Mouse (Mus musculus) lung, embryonic 16.5 days (tissue): ENCODE measurements around the gene Slc18b1. TPM values are rescaled to one million over a fixed set of nuclear protein-coding genes. Genes with fewer than 3 reads are reported as not detected.

Source experiments
- ATAC-seq: fragments of 200-750 bp; cut with Nextera tagmentation; 2 replicates; pipeline ENCODE4 v1.8.0; 2017; ENCODE audit warnings: low read depth, mild to moderate bottlenecking, moderate library complexity
- H3K27ac ChIP-seq: fragments of 300-500 bp; sonication (generic); 2 replicates; pipeline ENCODE4 v1.5.1; 2014; ENCODE audit warnings: mild to moderate bottlenecking, control low read depth, low read length
- H3K27me3 ChIP-seq: fragments of 300-500 bp; sonication (generic); 2 replicates; pipeline ENCODE4 v1.6.1; 2014; ENCODE audit warnings: low read depth, low read length, mixed read lengths; ENCODE audit not compliant: control insufficient read depth, insufficient read depth
- H3K36me3 ChIP-seq: fragments of 300-500 bp; sonication (generic); 2 replicates; pipeline ENCODE4 v1.6.1; 2014; ENCODE audit warnings: low read length; ENCODE audit not compliant: control insufficient read depth, insufficient read depth
- H3K4me1 ChIP-seq: fragments of 300-500 bp; sonication (generic); replicated peaks from 2 replicates; pipeline ENCODE4 v1.6.1; 2014; ENCODE audit warnings: low read length, mixed read lengths; ENCODE audit not compliant: control insufficient read depth, insufficient read depth
- H3K4me2 ChIP-seq: fragments of 300-500 bp; sonication (generic); 2 replicates; pipeline ENCODE4 v1.6.1; 2014; ENCODE audit warnings: low read depth, low read length, control low read depth
- H3K4me3 ChIP-seq: fragments of 300-500 bp; sonication (generic); 2 replicates; pipeline ENCODE4 v1.5.1; 2014; ENCODE audit warnings: mild to moderate bottlenecking, low read length, control low read depth
- H3K9ac ChIP-seq: fragments of 300-500 bp; sonication (generic); 2 replicates; pipeline ENCODE4 v1.6.1; 2014; ENCODE audit warnings: low read length, control low read depth
- H3K9me3 ChIP-seq: fragments of 300-500 bp; sonication (generic); 2 replicates; pipeline ENCODE4 v1.6.1; 2016; ENCODE audit warnings: low read length; ENCODE audit not compliant: control insufficient read depth
- WGBS: fragments of 180-500 bp; shearing (Covaris S2); extraction: QIAGEN DNeasy Blood & Tissue Kit; methylation state at CpG from one replicate; pipeline ENCODE4 v1.1.7; 2014; 5-methylcytosine and 5-hydroxymethylcytosine counted together
- polyA plus RNA-seq: library from polyadenylated mRNA; unstranded; fragments of >200 nt; fragmentation: Nextera tagmentation; extraction: Ambion mirVana; gene quantifications from 2 replicates; pipeline ENCODE4 v1.2.1, GENCODE M21; 2015

Slc18b1 gene
- 16.3 and 21.5 TPM in 2 replicates for polyA plus RNA-seq

DNA sequence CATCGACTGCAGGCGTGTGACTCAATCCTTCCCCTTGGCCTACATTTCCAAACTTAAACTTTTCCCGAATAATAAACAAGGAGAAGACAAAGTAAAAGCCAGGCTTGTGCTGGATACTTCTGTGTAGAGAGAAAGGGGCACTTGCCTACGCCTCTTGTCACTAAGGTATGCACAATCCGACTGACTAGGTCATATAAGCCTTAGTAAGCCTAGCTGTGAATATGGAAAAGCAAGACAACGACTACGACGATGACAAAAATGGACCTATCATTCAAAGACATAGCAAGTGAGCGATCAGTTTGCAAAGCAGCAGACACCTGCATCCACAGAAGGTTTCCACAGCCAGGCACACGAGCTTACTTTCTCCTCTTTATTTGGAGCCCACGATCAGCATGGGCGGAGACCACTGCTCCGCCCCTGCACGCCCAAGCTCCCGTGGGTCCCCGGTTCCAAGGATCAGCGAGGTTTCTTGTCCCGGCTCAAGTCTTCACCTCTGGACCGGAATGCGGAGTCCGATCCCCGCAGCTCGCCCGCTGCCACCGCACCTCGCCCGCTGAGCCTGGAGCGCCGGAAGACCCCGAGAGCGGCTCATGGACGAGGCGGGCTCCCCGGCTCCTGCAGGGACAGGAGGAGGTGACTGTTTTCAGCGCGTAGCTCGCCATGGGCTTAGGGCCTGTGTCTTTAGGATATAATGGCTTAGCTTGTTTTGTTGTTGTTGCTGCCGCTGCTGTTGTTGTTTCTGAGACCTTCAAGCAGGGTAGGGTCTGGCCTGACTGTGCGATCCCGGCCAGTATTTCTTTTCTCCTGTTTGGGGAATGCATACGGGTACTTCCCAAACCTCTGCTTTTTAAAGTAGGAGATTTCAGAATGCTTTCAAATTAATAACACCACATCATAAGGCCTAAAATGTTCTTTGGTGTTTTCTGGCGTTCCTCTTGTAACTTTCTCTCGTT is at the start of gene Slc18b1:
Gene Slc18b1, plus strand, starts transcription at position 436 of the 953 bp plus-strand sequence.
- H3K9ac ChIP-seq: peak within 1 kb of the TSS; percentile 86
- peak; percentile 71 for ATAC-seq
- H3K27me3 ChIP-seq: no peaks in the 10 kb centered on the region
- H3K4me2 ChIP-seq: peak within 1 kb of the TSS; percentile 51
- H3K9me3 ChIP-seq: no peaks in the 10 kb centered on the region
- peak within 1 kb of the TSS; percentile 50 for H3K27ac ChIP-seq
- peaks cover 3% of the 10 kb centered on the region; the same call in 1 of the 2 replicates for H3K36me3 ChIP-seq
- 4% methylated on average over 43 of the region's 43 CpGs for WGBS
- peaks cover 14% of the 10 kb centered on the region for H3K4me1 ChIP-seq
- H3K4me3 ChIP-seq: peak within 1 kb of the TSS; percentile 66

DNA sequence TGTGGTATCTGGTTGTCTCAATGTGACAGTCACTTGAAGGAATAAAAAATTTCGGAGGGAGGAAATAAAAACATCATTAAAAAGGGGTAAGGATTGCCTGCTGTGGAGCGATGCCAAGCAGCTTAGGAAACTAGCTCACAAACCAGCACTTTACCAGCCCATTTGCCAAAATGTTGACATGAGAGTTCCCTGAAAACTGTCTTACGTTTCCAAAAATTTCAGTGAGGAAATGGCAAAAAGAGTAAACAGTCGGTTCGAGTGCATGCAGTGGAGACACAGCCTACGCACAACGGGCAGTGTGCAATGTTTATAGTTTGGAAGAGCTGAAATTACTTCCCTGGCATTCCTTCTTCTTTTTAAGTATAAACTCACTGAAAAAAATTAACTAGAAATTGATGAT is 42.6 kb upstream of the Slc18b1 start:
- Histone ChIP-seq H3K36me3 (no peaks in the 10 kb centered on the region), H3K27ac (no peak overlapping the region), H3K9ac (no peak overlapping the region), H3K4me2 (peak overlapping the region; percentile 4; the same call in 1 of the 2 replicates), H3K27me3 (no peaks in the 10 kb centered on the region), H3K4me1 (no peaks in the 10 kb centered on the region), H3K4me3 (no peak overlapping the region), H3K9me3 (no peaks in the 10 kb centered on the region)
- 38% methylated on average over 7 of the region's 7 CpGs for WGBS
- no peak for ATAC-seq

DNA sequence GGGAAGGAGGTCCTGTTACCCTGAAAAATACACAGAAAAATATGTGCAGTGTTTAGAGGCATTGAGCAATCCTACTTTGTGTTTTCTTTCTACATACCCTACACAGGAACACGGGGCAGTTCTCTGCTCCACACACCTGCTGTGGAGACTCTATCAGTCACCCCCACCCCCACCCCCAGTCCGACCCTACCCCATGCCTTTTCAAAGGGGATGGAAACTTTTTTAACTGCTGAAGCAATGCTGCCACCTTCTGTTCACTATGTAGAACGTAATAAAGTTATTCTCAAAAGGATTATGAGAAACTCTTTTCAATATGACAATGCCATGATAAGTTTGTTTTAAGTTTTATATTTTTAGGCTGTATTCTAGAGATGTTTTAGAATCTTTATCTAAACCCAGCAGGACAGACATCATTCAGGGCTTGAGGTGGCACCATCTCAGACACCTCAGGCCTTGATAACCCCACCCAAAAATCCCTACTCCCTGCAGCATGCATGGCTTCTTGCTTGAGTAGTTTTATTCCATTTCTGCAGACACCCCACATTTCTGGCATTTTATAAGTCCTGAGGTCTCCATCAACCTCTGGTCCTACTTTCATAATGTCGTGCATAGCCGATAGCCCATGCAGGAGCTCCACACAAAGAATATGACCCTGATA is 19.4 kb upstream of the Slc18b1 start:
- Histone ChIP-seq H3K36me3 (peaks cover 8% of the 10 kb centered on the region), H3K4me1 (no peaks in the 10 kb centered on the region), H3K27ac (no peak overlapping the region), H3K4me2 (no peak overlapping the region), H3K9me3 (no peaks in the 10 kb centered on the region), H3K9ac (no peak overlapping the region), H3K4me3 (no peak overlapping the region), H3K27me3 (no peaks in the 10 kb centered on the region)
- 32% methylated on average over 5 of the region's 5 CpGs for WGBS
- no peak for ATAC-seq

DNA sequence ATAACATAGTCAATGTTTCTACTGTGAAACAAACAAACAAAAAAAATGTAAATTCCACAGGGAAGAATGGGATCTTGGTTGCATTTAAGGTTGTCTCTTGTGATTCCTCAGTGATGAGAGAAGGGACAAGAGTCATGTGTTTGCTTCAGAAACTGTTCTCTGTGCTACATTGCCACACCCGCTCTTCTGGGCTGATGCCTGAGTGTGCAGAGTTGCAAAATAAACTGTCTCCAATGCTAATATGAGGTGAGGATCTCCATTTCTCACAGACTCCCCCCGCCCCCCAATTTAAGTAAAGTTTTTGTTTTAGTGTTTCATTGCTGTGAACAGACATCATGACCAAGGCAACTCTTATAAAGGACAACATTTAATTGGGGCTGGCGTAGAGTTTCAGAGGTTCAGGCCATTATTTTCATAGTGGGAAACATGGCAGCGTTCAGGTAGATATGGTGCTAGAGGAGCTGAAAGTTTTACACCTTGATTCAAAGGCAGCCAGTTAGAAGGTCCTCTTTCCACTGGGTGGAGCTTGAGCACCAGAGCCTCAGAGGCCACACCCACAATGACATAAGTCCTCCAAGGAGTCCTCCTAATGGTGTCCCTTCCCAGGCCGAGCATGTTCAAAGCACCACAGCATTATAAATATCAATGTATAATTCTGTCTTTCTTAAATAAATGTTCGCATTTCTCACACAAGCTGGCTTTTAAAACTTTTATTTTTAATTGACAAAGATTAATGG is 16.1 kb upstream of the Slc18b1 start:
- Histone ChIP-seq H3K36me3 (peaks cover 31% of the 10 kb centered on the region), H3K27ac (no peak overlapping the region), H3K9ac (no peak overlapping the region), H3K4me2 (no peak overlapping the region), H3K9me3 (no peaks in the 10 kb centered on the region), H3K27me3 (no peaks in the 10 kb centered on the region), H3K4me1 (peaks cover 7% of the 10 kb centered on the region), H3K4me3 (no peak overlapping the region)
- 72% methylated on average over 6 of the region's 6 CpGs for WGBS
- ATAC-seq: no peak

DNA sequence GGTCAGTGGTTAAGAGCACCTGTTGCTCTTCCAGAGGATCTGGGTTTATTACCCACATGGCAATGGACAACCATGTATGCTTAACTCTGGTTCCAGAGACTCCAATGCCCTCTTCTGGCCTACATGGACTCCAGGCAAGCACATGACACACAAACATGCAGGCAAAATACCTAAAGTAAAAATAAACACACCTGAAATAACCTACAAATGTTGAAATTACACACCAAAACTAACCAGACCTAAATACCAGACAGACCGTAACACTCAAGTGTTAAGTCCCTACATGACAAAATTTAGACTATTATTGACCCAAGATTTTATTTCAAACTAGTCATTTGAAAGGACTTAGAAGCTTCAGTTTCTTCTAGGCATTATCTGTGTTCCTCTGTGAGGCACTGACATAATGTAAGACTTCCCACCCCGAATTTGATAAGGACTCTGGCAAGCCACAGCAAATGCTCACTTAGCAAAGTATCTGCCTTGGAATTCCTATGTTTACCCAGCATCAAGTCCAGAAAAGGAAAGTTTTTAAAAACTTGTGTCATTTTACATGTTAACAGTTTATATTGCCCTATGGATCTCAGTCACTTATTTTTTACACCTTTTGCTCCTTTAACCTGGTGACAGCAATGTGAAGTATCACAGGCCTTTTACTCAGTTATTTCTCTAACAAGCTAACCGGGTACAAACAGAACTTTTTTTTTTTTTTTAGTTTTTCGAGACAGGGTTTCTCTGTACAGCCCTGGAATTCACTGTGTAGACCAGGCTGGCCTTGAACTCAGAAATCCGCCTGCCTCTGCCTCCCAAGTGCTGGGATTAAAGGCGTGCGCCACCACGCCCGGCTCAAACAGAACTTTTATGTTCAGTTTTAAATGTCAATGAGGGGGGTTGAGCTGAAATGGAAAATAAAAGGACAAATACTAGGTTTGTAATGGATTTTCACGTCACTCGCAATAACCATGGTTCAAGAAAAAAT is 14.7 kb upstream of the Slc18b1 start:
- Histone ChIP-seq H3K27me3 (no peaks in the 10 kb centered on the region), H3K4me2 (no peak overlapping the region), H3K9me3 (no peaks in the 10 kb centered on the region), H3K27ac (no peak overlapping the region), H3K9ac (no peak overlapping the region), H3K4me1 (peaks cover 11% of the 10 kb centered on the region), H3K4me3 (no peak overlapping the region), H3K36me3 (peaks cover 32% of the 10 kb centered on the region)
- no peak for ATAC-seq
- 73% methylated on average over 11 of the region's 11 CpGs for WGBS

DNA sequence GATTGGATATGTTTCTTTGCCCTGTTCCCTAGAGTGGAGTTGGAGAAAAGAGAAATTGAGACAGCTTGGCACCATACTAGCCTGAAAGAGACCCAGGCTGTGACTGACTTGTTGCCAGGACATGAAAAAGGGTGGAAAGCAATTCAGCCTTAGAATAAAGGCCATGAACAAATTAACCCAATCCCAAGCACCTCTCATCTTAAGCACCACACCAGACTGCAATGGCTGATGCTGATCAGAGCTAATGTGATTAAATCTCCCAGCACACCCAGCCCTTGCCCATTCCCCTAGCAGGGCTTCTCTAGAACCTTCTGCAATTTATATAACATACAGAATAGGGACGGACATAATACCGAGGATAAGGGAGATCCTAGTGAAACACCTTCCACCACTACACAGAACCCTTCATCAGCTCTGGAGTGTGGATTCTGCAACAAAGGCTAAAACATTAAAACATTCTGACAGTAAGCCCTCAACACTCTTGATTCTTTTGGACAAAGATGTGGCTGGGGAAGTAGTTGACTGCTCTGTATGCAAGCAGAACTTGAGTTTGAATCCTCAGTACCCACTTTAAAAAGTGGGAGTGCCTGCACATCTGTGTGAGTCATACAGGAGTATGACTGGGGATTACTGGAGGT is 13.8 kb upstream of the Slc18b1 start:
- no peak overlapping the region for H3K9ac ChIP-seq
- no peaks in the 10 kb centered on the region for H3K27me3 ChIP-seq
- no peak overlapping the region for H3K27ac ChIP-seq
- WGBS: 45% methylated on average over 2 of the region's 2 CpGs
- no peak overlapping the region for H3K4me3 ChIP-seq
- peaks cover 11% of the 10 kb centered on the region for H3K4me1 ChIP-seq
- ATAC-seq: no peak
- peaks cover 32% of the 10 kb centered on the region for H3K36me3 ChIP-seq
- H3K4me2 ChIP-seq: no peak overlapping the region
- no peaks in the 10 kb centered on the region for H3K9me3 ChIP-seq

DNA sequence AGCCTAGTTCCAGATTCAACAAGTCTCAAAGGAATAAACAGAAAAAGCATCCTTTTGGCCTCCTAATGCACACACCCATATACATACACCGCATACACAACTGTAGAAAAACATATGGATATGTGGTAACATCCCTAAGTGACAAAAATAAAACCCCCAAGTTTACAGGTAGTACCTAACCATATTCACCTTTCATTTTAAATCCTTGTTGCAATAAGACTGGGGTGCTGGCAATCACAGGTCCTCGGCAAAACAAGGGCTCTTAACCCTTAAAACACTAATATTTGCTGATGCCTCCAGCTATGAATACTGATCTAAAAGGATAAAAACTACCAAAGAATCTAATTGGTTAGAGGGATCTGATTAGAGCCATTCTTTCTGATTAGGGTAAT is 13.3 kb upstream of the Slc18b1 start:
- peaks cover 32% of the 10 kb centered on the region for H3K36me3 ChIP-seq

DNA sequence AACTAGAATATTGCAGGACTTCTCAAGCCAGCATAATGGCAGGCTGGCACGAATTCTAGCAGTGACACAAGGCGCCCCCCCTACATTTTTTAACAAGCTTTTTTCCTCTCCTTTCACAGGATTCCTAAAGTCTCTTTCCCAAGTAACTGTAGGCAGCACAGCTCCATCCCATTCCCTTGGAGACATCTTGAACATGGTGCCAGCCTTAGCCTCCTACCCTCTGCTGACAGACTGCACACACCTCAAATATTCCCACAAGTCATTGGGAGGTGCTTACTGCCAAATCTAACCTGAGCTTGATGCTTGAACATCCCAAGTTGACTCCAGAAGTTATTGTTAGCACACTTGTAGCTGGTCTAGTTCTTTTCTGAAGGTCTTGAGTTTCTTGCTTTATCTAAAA is 12.7 kb upstream of the Slc18b1 start:
- Histone ChIP-seq H3K27me3 (no peaks in the 10 kb centered on the region), H3K4me3 (no peak overlapping the region), H3K4me2 (no peak overlapping the region), H3K27ac (no peak overlapping the region), H3K9ac (no peak overlapping the region), H3K4me1 (peaks cover 21% of the 10 kb centered on the region), H3K36me3 (peaks cover 32% of the 10 kb centered on the region), H3K9me3 (no peaks in the 10 kb centered on the region)
- ATAC-seq: no peak
- 52% methylated on average over 2 of the region's 2 CpGs for WGBS

More for the DNA sequence above, 13.3 kb upstream of the Slc18b1 start:
- Histone ChIP-seq H3K27ac (no peak overlapping the region), H3K4me1 (peaks cover 17% of the 10 kb centered on the region), H3K4me3 (no peak overlapping the region), H3K9ac (no peak overlapping the region), H3K9me3 (no peaks in the 10 kb centered on the region), H3K27me3 (no peaks in the 10 kb centered on the region), H3K4me2 (no peak overlapping the region)
- no peak for ATAC-seq
- WGBS: 29% methylated on average over 2 of the region's 2 CpGs
